Mouse (Mus musculus): ENCODE data around the gene Zfp935. TPM values are rescaled to one million over a fixed set of nuclear protein-coding genes. Genes with fewer than 3 reads are reported as not detected.
A peak's percentile ranks its signal among the peaks of the same experiment; 100 is the strongest.
"Not testable (repeated sequence)": the region's sequence is repeated elsewhere in the genome, so short reads cannot be mapped to it uniquely, and the experiment has no call there.

The Zfp935 gene
- under 1 TPM in 1 of 2 experiments, not detected in 1; 0.74 TPM for total RNA-seq (2021)

DNA sequence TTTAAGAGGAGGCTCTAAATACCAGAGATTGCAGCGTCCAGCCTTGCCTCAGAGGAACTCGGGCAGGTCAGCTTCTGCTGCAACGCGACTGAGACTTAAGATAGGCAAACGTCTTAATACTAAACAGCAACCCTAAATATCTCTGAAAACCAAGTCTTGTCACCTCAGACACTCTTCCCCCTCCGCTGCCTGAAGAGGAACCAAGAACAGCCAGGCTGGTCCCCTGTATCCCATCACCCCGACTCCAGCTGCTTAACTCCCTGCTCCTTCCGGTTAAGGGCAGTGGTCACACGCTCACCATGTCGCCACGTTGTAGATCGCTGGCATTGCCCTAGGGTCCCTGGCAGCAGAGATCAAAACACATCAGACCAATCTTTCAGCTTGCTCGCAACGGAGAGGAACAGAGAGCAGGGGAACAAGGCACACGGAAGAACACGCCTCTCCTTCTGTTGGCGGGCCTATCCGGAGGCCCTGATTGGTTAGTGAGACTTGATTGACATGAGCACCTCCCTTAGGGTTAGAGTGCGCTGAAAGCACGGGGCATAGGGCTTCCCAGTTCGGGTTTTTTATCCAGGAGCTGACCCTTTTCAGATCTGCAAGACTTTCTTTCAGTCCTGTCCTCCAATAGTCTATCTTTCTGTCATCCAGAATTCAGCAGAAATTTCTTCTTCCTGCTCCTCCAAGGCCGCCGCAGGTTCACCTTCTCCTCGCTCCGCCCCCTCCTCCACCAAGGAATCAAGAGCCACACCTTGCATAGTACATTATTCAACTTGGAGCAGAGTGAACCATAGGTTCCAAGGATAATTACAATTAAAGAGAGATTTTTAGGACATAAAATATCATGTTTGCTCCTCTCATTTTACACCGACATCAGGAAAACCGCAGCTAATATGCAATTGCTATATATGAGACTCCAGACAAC, at the start of gene Zfp935:
Gene Zfp935 (minus strand): TSS at position 323 of the 922 bp plus-strand sequence.
- intact Hi-C loops (cut with DNase I), result not testable (repeated sequence)
- peak; percentile 85 for DNase-seq

DNA sequence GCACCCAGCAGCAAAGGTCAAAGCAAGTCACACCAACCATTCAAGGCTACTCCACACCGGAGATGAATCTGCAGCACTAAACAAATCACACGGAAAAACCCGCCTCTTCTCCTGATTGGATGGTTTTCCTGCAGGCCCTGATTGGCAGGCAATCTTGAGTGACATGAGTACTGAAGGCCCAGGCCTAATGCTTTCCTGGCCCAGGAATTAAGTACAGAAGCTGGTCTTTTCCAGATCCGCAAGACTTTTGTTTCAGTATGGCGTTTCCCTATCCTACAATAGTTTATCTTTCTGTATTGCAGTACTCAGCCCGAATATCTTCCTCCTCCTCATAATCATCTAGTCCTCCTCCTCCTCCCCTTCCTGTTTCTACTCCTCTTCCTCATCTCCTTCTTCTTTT, 12.8 kb upstream of the Zfp935 start, which contains the start of gene Zfp934:
Gene Zfp934 (minus strand): TSS at position 101 of the 400 bp plus-strand sequence.
- intact Hi-C loops (cut with DNase I); DNase-seq: not testable (repeated sequence)

DNA sequence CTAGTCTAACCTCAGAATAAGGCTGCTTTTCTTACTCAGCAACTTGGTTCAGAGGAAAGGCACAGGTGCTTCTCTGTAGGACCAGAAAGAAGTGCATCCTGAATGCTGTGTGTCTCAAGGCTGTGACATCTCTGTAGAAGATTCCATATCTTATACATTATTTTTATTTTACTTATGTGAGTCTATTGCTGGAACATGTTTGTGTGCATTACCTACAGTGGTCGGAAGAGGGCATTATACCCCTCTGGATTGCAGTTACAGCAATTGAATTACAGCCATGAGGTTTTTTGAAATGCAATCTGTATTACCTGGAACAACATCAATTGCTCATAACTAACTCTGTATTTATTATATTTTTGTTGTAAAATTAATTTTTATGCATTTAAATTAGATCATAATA, 3.4 kb upstream of the Zfp935 start:
- DNase-seq, result peak; percentile 16 to 18
- intact Hi-C loops (cut with DNase I), result loop anchor here (10.0 kb wide), 1 partner anchor 293 kb away; the partner anchor contains the start of gene Fbp2

DNA sequence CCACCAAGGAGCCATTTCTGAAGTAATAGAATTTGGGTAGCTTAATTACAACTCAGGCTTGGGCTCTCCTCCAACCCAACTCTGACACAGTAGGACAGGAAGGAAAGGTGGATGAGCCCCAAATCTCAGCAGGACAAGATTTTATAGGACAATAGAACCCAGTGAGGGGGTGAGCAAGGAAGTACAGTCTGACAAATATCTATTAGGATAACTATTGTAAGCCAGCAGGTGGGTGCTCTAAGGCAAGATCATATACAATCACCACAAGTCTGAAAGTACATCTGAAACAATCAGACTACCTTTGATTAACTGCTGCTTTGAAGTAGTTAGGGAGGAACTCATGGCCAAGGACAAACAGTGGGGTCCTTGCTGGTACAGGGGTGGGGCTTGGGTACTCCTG, 28.2 kb downstream of the Zfp935 start:
- intact Hi-C loops (cut with DNase I); DNase-seq: not testable (repeated sequence)

- DNase-seq; intact Hi-C loops (cut with DNase I): not testable (repeated sequence)
Measured at GRCm38 (mm10) chr13:62510641-62511420, 47.5 kb downstream of the Zfp935 start.

DNA sequence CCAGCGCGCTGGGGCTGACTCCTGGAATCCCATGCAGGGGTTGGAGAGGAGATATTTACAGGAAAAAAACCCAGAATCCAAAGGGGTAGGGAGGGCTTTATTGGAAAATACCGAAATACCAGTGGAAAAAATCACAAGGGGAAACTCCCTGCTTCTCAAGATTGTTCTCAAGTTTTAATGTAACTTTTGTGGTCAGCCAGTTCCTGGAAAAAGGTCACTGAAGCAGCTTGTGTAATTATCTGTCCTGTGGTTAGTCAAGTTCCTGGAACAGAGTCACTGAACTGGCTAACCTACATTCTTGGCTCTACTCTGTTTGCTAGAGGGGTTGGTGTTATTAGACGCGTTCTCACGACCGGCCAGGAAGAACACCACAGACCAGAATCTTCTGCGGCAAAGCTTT, 85.7 kb downstream of the Zfp935 start:
- intact Hi-C loops (cut with DNase I); DNase-seq: not testable (repeated sequence)

DNA sequence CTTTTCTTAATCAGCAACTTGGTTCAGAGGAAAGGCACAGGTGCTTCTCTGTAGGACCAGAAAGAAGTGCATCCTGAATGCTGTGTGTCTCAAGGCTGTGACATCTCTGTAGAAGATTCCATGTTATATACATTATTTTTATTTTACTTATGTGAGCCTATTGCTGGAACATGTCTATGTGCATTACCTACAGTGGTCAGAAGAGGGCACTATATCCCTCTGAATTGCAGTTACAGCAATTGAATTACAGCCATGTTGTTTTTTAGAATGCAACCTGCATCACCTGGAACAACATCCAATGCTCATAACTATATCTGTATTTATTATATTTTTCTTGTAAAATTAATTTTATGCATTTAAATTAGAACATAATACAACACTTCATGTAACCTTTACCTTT, 88.4 kb downstream of the Zfp935 start:
- DNase-seq, result peak; percentile 3 to 43
- intact Hi-C loops (cut with DNase I), result loop anchor here (5.0 kb wide), 1 partner anchor 387 kb away; the partner anchor contains the start of gene Fbp2

- intact Hi-C loops (cut with DNase I), result loop anchor here (5.0 kb wide), 1 partner anchor 391 kb away; the partner anchor contains the start of gene Fbp2
- DNase-seq, result peak; percentile 93 to 94
Measured at GRCm38 (mm10) chr13:62466424-62467334, 91.6 kb downstream of the Zfp935 start, which contains the start of gene Gm49359. Gene Gm49359, minus strand, starts transcription at chr13:62466832.

Small RNA genes within 50 kb of the gene (microRNA-seq; reads per million reads assigned to microRNA genes)
- gene Gm22256, result 0 to 0.47 reads per million in 2 experiments

Other genes with a start within 250 kb of the Zfp935 start
- 1 to 10 TPM in 1 of 2 experiments, under 1 TPM in 1; 0.53 to 1.4 TPM for gene Gm3604, start 175.3 kb downstream of the Zfp935 start, total RNA-seq (2021)
- 10 to 100 TPM in 1 of 2 experiments, 1 to 10 TPM in 1; 8.4 to 11.1 TPM for gene Gm49359, start 91.7 kb downstream of the Zfp935 start, total RNA-seq (2021)
- 1 to 10 TPM; 5.8 to 6.6 TPM for gene Zfp934, start 12.7 kb upstream of the Zfp935 start, total RNA-seq (2021)
- gene 6720489N17Rik, start 65.7 kb upstream of the Zfp935 start, total RNA-seq (2021), result 1 to 10 TPM; 1.4 to 2.4 TPM
- gene Platr25, start 202.2 kb upstream of the Zfp935 start, total RNA-seq (2021), result 1 to 10 TPM; 4.4 to 5.4 TPM
- 1 to 10 TPM; 1.0 to 1.6 TPM for gene Gm5141, start 227.3 kb upstream of the Zfp935 start, total RNA-seq (2021)